13 mouse cellular contexts compared by ENCODE assay signal in the genomic region with DNA sequence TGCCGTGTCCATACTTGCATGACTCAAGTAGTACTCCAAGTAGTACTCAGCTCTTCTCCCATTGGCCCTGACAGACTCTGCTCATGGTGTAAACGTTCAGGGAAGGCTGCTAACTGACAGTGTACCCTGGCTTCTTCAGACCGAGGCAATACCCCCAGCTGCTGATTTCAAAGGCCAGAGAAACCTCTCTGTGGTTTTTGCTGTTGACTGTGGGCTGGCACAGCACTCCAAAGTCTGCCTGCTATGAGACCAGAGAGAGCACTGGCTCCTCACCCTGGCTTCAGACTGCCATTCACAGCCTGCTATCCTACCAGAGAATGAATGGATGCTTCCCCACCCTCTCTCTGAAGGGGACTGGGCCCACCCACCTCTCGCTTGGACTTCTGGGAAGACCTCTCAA. TPM values are rescaled to one million over a fixed set of nuclear protein-coding genes. Genes with fewer than 3 reads are reported as not detected.
DNase-seq lines count a peak whose midpoint lies in the region; ATAC-seq and TF ChIP-seq lines count a peak whose summit lies in the region.
"Had no signal": no experiment of that assay in that cellular context is flagged by ENCODE, and none has a peak within 500 bp of the region (broad histone marks: within the 10 kb centered on the region; RNA-seq: fewer than 3 reads in every experiment).

No protein-coding gene starts in this region.

- no peak for TF ChIP-seq POLR2A in lung, adult 2 months (IDR thresholded peaks at IDR 0.05; ENCODE audit: borderline replicate concordance, extremely low read depth, low read depth, low read length)

- no peak overlapping the region for H3K4me2 ChIP-seq in hindbrain, postnatal 0 days (ENCODE audit: low read depth, low read length)

- WGBS in hindbrain, postnatal 0 days = 84% methylated on average over 4 of the region's 4 CpGs
- 67% methylated on average over 4 of the region's 4 CpGs for WGBS in lung, adult 2 months

- no peak for TF ChIP-seq CTCF in hindbrain, postnatal 0 days (IDR thresholded peaks at IDR 0.05; ENCODE audit: low read depth)
- no peak for TF ChIP-seq CTCF in lung, adult 2 months (IDR thresholded peaks at IDR 0.05; ENCODE audit: insufficient read depth, low read length)

- peak; percentile 66 for DNase-seq in thymus, postnatal 4 days
- no peak for DNase-seq in kidney, postnatal 14 days
- no peak for DNase-seq in hindbrain, postnatal 0 days (ENCODE audit: low spot score)
- DNase-seq in lung, adult 2 months = no peak
- DNase-seq: cerebellum, adult 9-11 months; heart, postnatal 14 days; kidney, adult 9 months; right cerebral cortex, adult 18-20 months had no signal

- H3K27me3 ChIP-seq in megakaryocyte, embryonic 14.5 days (replicated peaks) = peaks cover 94% of the 10 kb centered on the region
- no peaks in the 10 kb centered on the region for H3K27me3 ChIP-seq in hindbrain, postnatal 0 days (ENCODE audit: insufficient read depth, low read length)

- peaks cover 94% of the 10 kb centered on the region for H3K36me3 ChIP-seq in megakaryocyte, embryonic 14.5 days (replicated peaks; ENCODE audit: low read length)
- peaks cover 39% of the 10 kb centered on the region; the same call in 1 of the 2 replicates for H3K36me3 ChIP-seq in hindbrain, postnatal 0 days (ENCODE audit: insufficient read depth, low read length)

- no peak overlapping the region for H3K27ac ChIP-seq in hindbrain, postnatal 0 days
- H3K27ac ChIP-seq: forebrain, embryonic 10.5 days had no signal

- no peak overlapping the region for H3K9ac ChIP-seq in hindbrain, postnatal 0 days (replicated peaks; ENCODE audit: low read length)

- peaks cover 45% of the 10 kb centered on the region for H3K4me1 ChIP-seq in megakaryocyte, embryonic 14.5 days
- H3K4me1 ChIP-seq in hindbrain, postnatal 0 days (ENCODE audit: insufficient read depth, low read length) = no peaks in the 10 kb centered on the region
- H3K4me1 ChIP-seq in lung, adult 2 months (ENCODE audit: control insufficient read depth, insufficient read depth, low read length) = no peaks in the 10 kb centered on the region
- H3K4me1 ChIP-seq: forebrain, embryonic 10.5 days had no signal

- ATAC-seq in megakaryocyte, adult 5-6 weeks (ENCODE audit: poor library complexity, severe bottlenecking) = no peak
- peak; percentile 44; the same call in 1 of the 2 replicates for ATAC-seq in erythroblast, adult 5-6 weeks (replicated peaks; ENCODE audit: low FRiP score, poor library complexity, severe bottlenecking)
- ATAC-seq in megakaryocyte progenitor cell, adult 5-6 weeks (replicated peaks; ENCODE audit: poor library complexity) = peak; percentile 17
- no peak for ATAC-seq in hindbrain, postnatal 0 days

- H3K4me3 ChIP-seq in megakaryocyte, embryonic 14.5 days (replicated peaks) = peak overlapping the region; percentile 18
- H3K4me3 ChIP-seq in hindbrain, postnatal 0 days (ENCODE audit: low read length) = no peak overlapping the region
- H3K4me3 ChIP-seq in lung, adult 2 months (replicated peaks; ENCODE audit: extremely low read depth, low read depth, low read length) = no peak overlapping the region
- H3K4me3 ChIP-seq: forebrain, embryonic 10.5 days had no signal

- no peaks in the 10 kb centered on the region for H3K9me3 ChIP-seq in megakaryocyte, embryonic 14.5 days
- no peaks in the 10 kb centered on the region for H3K9me3 ChIP-seq in hindbrain, postnatal 0 days (ENCODE audit: low read length)
- H3K9me3 ChIP-seq: forebrain, embryonic 10.5 days had no signal

RNA-seq across cellular contexts. Expression of a gene that starts 40.7 kb away (rescaled TPM):
- polyA plus RNA-seq in megakaryocyte, embryonic 14.5 days (2012; ENCODE audit: insufficient read depth, low replicate concordance) = 12.3 and 13.6 TPM in 2 replicates
- 74.3 and 89.0 TPM in 2 replicates for total RNA-seq in megakaryocyte, adult 5-6 weeks (2015)
- 48.1 and 51.6 TPM in 2 replicates for total RNA-seq in megakaryocyte, adult 5-6 weeks (2017)
- total RNA-seq in erythroblast, adult 5-6 weeks (2015; ENCODE audit: low replicate concordance) = 19.6 and 21.3 TPM in 2 replicates
- total RNA-seq in erythroblast, adult 5-6 weeks (2017; ENCODE audit: low replicate concordance) = 5.6 and 9.9 TPM in 2 replicates
- 89.7 and 91.0 TPM in 2 replicates for total RNA-seq in megakaryocyte progenitor cell, adult 5-6 weeks (2015)
- 51.7 and 55.4 TPM in 2 replicates for total RNA-seq in megakaryocyte progenitor cell, adult 5-6 weeks (2017)
- 34.3 and 43.6 TPM in 2 replicates for total RNA-seq in hindbrain, postnatal 0 days (2014; rRNA removed)
- 41.5 and 44.3 TPM in 2 replicates for polyA plus RNA-seq in hindbrain, postnatal 0 days (2015; fragmentation: Nextera tagmentation; extraction: Ambion mirVana)
- polyA plus RNA-seq in lung, adult 2 months (2012; rRNA removed) = 3.6 and 5.4 TPM in 2 replicates

Comparison
In these comparisons a context has a peak if more than half of its experiments do, and no peak if none do; other contexts are left out.
1. ATAC-seq: peak in erythroblast, adult 5-6 weeks (single experiment) and megakaryocyte progenitor cell, adult 5-6 weeks (single experiment); none in megakaryocyte, adult 5-6 weeks (single experiment) and hindbrain, postnatal 0 days (single experiment).